Mouse (Mus musculus): ENCODE measurements around the gene Acvr2a.

The Acvr2a gene

DNA sequence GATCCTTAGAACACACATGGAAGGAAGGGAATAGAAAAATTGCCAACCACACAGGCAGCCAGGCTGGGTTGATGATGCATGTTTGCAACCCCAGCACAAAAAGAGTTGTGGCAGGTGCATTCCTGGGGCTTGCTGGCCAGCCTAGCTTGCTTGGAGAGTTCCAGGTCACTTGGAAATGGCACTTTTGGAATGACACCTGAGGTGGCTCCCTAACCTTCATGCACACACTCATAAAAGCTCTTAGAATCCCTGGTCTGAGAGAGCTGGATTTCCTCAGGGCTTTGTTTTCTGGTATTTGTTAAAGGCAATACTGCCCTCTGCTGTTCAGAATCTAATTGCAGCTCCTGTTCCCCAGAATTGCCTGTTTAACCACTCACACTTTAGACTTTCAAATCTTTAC is 72.0 kb downstream of the Acvr2a start:
- peak; percentile 62 for DNase-seq

DNA sequence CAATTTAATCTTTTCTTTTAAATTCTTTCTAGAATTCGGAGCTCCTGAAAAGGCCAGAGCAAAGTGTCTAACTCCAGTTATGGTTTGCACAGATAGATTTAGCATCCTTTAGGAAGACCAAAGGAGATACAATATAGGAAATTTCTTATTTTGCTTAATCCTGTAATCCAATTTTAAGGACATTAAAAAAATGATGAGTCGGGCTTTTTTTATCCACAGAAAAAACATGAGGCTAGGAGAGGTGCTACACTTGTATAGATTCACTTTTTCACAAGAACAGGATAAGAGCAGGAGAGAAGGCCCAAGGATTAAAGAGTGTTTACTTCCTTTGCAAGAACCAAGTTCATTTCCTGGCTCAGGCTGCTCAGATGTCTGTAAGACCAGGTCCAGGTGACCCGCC is 81.3 kb downstream of the Acvr2a start:
- no peak for DNase-seq

DNA sequence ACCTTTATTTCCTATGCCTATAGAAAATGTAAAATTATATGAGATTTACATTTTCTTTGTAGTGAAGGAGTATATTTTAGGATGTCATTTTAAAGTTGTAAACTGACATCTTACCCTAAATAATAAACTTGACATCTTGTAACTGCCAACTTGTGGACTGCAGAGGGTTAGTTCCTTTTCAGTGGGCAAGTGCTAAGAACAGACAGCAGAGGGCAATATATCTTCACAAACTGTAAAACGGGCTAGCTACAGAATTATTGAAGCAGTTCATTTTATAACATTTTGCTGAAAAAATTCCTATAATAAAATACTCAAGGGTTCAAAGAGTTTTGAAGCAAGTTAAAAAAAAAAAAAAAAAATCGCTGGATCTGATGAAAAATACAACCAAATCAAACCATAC is 95.0 kb downstream of the Acvr2a start:
- no peak for DNase-seq

DNA sequence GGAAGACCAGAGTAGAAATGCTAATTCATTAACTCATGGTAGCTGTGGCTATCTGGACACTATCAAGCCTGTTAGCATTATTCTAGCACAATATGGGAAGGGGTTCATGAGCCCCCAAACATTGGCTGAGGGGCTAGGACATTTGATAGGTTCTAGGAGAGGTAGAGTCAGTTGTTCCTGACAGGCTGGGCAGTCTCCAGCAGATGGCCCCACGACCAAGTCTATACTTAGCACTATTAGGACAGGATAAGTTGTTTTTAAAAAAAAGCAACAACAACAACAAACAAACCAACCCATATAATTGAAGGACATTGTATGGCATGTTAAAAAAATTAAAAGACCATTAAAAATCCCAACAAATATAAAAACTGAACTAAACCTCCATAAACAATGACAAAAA is 100.3 kb downstream of the Acvr2a start:
- no peak for DNase-seq

DNA sequence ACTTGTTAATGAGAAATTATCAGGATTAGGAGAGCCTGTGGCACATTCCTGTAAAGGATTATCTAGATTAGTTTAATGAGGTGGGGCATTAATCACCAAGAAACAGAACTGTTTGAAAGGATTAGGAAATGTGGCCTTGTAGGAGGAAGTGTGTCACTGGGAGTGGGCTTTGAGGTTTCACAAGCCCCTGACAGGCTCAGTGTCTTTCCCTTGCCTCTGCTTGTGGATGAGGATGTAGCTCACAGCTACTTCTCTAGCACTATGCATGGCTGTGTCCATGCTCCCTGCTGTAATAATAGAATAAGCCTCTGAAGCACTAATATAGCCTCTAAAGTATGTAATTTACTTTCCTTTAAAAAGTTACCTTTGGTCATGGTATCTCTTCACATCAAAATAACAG is 101.9 kb downstream of the Acvr2a start:
- DNase-seq = no peak

DNA sequence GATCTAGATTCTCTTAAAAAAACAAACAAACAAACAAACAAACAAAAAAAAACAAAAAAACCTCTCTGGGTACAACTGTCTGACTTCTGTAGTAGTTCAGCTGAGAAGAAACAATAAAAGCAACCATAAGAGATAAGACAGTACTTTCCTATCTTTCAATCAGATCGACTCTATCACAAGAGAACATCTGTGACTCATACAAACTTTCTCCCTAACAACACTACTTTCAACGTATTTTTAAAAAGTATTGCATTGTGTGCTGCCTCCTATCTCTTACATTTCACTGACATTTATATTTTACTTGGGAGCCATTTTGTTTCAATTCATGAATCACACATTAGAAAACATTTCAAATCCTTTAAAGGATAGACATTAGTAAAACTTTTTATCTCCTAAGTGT is 121.1 kb downstream of the Acvr2a start:
- DNase-seq = no peak

DNA sequence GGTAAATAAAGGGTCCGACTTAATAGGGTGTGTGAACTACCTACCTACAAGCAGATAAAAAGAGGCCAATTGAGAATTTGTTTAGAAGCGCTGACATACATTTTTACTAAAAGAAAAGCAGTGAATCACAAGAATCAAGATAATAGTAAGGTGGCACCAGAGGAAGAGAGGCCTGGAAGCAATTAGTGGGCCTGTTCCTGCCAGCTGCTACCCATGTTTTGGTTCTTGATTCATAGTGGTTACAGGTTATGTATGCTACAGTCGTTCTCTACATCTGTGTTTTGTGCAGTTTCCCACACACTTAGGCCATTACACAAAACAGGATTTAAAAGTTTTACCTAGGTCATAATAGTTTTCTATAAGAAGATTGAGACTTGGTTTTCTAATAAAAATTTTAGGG is 133.9 kb downstream of the Acvr2a start:
- no peak for DNase-seq

DNA sequence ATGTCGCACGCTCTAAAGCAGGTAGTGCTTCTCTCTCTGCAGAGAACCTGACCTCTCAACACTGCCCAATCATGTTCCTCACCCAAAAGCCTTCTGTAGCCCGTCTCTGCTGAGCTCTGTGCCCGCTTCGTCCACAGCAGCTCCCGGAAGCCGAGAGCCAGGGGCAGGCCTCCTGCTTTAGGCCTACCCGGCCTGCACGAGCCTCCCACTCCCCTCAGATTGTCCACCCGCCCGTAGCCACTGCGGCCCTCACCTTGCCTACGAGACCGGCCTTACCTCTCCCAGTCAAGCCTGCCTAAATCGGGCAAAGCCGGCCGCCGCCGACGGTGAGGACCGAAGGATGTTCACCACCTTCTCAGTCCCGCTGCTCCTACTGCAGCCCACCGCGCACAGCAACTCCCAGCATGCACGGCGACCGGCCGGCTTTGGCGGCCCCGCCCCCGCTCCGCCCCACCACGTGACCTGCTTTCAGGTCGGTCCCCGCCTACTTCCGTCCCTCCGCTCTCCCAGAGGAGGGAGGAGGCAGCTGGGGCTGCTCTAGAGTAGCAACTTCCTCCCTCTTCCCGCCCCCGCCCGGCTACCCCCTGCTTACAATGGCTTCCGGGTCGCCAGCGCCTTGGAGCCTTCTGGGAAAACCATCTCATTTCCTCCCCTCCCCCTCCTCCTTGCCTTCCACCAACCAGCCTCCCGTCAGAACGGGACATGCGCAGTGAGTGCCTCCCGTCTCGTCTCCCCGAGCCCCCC is 135.1 kb downstream of the Acvr2a start, which contains the start of gene Mbd5:
Mbd5 (plus strand) TSS at position 668 of the 744 bp plus-strand sequence.
- DNase-seq = peak; percentile 99

DNA sequence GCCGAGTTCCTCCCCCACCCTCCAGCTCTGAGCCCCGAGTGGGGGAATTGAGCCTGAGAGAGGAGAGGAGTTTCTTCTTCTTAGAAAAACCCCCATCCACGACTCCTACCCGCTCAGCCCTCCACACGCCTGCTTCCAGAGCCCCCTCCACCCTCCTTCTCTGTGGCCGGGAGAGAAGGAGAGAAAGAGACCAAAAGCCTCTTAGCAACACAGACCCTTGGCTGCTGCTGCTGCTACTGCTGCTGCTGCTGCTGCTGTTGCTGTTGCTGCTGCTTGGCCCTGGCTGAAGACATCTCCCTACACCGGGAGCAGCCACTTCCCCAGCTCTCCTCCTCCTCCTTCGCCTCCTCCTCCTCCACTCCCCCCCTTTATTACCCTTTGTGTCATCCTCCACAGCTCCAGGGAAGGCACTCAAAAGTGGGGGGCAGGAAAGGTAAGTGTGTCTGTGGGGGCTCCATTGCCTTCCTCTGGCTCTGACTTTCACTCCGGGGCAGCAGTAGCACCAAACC is 135.9 kb downstream of the Acvr2a start:
- DNase-seq = no peak

DNA sequence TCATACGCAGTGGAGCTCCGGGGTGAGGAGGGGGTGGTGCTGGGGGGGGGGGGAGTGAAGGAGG is 136.2 kb downstream of the Acvr2a start, which contains the start of gene Orc4:
Orc4 (minus strand) TSS at position 26 of the 64 bp plus-strand sequence.
- DNase-seq = no peak

DNA sequence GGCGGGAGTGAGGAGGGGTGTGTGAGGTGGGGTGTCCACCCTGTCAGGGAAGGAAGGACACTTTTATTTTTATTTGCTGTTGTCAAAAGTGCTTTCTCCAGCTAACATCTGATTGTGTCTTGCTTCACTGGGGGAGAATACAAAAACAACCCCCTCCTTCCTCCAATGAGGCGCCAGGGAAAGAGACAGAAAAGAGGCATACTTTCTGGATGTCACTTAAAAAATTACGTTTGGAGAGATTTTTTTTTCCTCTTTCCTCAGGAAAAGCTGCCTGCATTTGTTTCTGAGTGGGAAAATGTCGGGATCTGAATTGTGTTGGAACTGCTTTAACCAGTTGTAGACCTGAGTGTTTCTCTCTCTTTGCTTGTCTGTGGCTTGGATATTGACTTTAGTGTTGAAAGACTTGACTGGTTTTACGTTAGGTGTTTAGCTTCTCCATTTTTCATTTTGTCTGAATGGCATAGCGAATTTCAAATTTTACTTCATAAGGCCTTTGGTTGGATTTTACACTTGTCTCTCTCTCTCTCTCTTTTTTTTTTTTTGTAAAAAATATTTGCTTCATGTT is 136.5 kb downstream of the Acvr2a start:
- DNase-seq = no peak

Data from right cerebral cortex, postnatal 4 days (tissue).